Mouse (Mus musculus) adipose tissue, adult 10 weeks (tissue): Measurements from ENCODE around the gene Fam174a. TPM values are rescaled to one million over a fixed set of nuclear protein-coding genes. Genes with fewer than 3 reads are reported as not detected.

Experiments used
- polyA plus RNA-seq: library from polyadenylated mRNA; stranded (reverse); fragments of 350-450 nt; fragmentation: Illumina TruSeq; extraction: RNeasy Lipid Tissue Mini Kit (QIAGEN cat#74804); gene quantifications from one replicate; pipeline ENCODE4 v1.2.3, GENCODE M21; 2014; ENCODE audit warnings: low read depth, low replicate concordance

The Fam174a gene
- 29.3 TPM for polyA plus RNA-seq

GRCm38 (mm10) chr1:95313393-95314228, at the start of gene Fam174a:
Fam174a (plus strand) TSS chr1:95313623.

